Mouse (Mus musculus) ES-Bruce4 (cell line): ENCODE measurements around the gene Acox2.

Experiments used
- CTCF ChIP-seq: IDR thresholded peaks from one replicate; pipeline ENCODE4 v1.8.1; 2011; ENCODE audit warnings: low read depth, low read length
- EP300 ChIP-seq: IDR thresholded peaks from 2 replicates; pipeline ENCODE4 v1.6.1; 2011; ENCODE audit warnings: low read depth, low read length; ENCODE audit not compliant: insufficient read depth
- POLR2A ChIP-seq: IDR thresholded peaks from one replicate; pipeline ENCODE4 v1.8.1; 2011; ENCODE audit warnings: low read length; ENCODE audit not compliant: insufficient read depth

DNA sequence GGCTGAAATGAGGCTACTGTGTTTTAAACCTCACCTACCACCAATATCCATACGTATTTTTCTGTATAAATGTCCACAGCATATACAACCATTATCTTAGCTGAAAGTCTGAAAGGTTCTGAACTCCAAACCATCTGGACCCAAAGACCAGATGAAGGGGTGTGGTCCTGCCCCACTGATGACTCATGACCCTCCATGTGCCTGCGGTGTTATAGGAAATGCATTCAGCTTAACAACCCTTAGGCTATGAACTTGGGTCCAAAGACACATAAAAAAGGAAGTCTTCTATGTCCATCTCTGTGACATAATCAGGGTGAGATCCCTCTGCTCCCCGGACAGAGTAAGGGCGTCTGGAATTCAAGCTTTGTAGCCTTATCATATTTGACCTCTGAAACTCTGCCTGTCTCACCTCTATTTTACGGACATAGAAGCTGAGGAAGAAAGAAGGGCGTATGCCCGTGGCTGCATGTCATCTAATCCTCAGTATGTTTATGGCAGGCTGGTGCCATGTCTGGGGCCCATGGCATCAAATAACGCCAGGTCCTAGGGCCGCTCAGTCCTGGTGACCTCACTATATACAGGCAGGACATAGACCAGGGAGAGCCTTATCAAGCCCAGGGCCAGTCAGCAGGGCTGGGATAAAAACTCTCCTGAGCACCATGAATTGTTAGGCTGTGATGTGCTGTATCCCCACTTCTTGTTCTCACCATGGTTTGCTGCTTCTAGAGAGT lies 8.8 kb downstream of the Acox2 start:
- TF ChIP-seq CTCF (no peak), POLR2A (no peak), EP300 (no peak)
